Mouse (Mus musculus): ENCODE results near the gene Prkag2.

- TF ChIP-seq CTCF (IDR thresholded peaks at IDR 0.05; ENCODE audit: insufficient read depth, low read length) (no peak), POLR2A (IDR thresholded peaks at IDR 0.05; ENCODE audit: borderline replicate concordance, extremely low read depth, low read depth, low read length) (no peak)
Observed at GRCm38 (mm10) chr5:24826056-24826770, 274.2 kb downstream of the Prkag2 start.
